Mouse (Mus musculus): Measurements from ENCODE around the gene Arrdc5. TPM values are rescaled to one million over a fixed set of nuclear protein-coding genes. Genes with fewer than 3 reads are reported as not detected.

Gene Arrdc5
- polyA plus RNA-seq, 1 experiment: not detected

GRCm38 (mm10) chr17:56338909-56339308 is 38.8 kb upstream of the Arrdc5 start:
- Histone ChIP-seq H3K27me3 (ENCODE audit: control insufficient read depth, insufficient read depth, low read length, poor library complexity, severe bottlenecking) (no peaks in the 10 kb centered on the region), H3K9me3 (replicated peaks; ENCODE audit: control insufficient read depth, insufficient read depth, low read length, poor library complexity, severe bottlenecking) (no peaks in the 10 kb centered on the region)

GRCm38 (mm10) chr17:56337791-56338190 is 37.7 kb upstream of the Arrdc5 start:
- Histone ChIP-seq H3K4me1 (ENCODE audit: control insufficient read depth, insufficient read depth, low read length) (no peaks in the 10 kb centered on the region), H3K36me3 (ENCODE audit: control insufficient read depth, insufficient read depth, low read length, poor library complexity, severe bottlenecking) (no peaks in the 10 kb centered on the region), H3K9me3 (replicated peaks; ENCODE audit: control insufficient read depth, insufficient read depth, low read length, poor library complexity, severe bottlenecking) (no peaks in the 10 kb centered on the region), H3K4me3 (ENCODE audit: low read depth, low read length) (no peak overlapping the region), H3K27ac (ENCODE audit: insufficient read depth, low read length) (no peak overlapping the region), H3K9ac (ENCODE audit: low read depth, poor library complexity, severe bottlenecking) (no peak overlapping the region), H3K27me3 (ENCODE audit: control insufficient read depth, insufficient read depth, low read length, poor library complexity, severe bottlenecking) (no peaks in the 10 kb centered on the region)
- TF ChIP-seq POLR2A (IDR thresholded peaks at IDR 0.05; ENCODE audit: insufficient read depth, low read length): no peak

More at GRCm38 (mm10) chr17:56338909-56339308, 38.8 kb upstream of the Arrdc5 start:
- no peak overlapping the region for H3K4me3 ChIP-seq (ENCODE audit: low read depth, low read length)
- H3K4me1 ChIP-seq (ENCODE audit: control insufficient read depth, insufficient read depth, low read length): no peaks in the 10 kb centered on the region
- no peaks in the 10 kb centered on the region for H3K36me3 ChIP-seq (ENCODE audit: control insufficient read depth, insufficient read depth, low read length, poor library complexity, severe bottlenecking)
- no peak overlapping the region for H3K9ac ChIP-seq (ENCODE audit: low read depth, poor library complexity, severe bottlenecking)
- TF ChIP-seq POLR2A (IDR thresholded peaks at IDR 0.05; ENCODE audit: insufficient read depth, low read length) (no peak), CTCF (IDR thresholded peaks at IDR 0.05; ENCODE audit: low read depth, low read length) (peak; percentile 53), EP300 (IDR thresholded peaks at IDR 0.05; ENCODE audit: insufficient read depth, low read depth, low read length) (no peak)
- H3K27ac ChIP-seq (ENCODE audit: insufficient read depth, low read length): no peak overlapping the region

GRCm38 (mm10) chr17:56337190-56337589 is 37.1 kb upstream of the Arrdc5 start:
- H3K9ac ChIP-seq (ENCODE audit: low read depth, poor library complexity, severe bottlenecking): no peak overlapping the region
- TF ChIP-seq EP300 (IDR thresholded peaks at IDR 0.05; ENCODE audit: insufficient read depth, low read depth, low read length) (no peak), CTCF (IDR thresholded peaks at IDR 0.05; ENCODE audit: low read depth, low read length) (peak; percentile 65)
- no peak overlapping the region for H3K4me3 ChIP-seq (ENCODE audit: low read depth, low read length)

DNA sequence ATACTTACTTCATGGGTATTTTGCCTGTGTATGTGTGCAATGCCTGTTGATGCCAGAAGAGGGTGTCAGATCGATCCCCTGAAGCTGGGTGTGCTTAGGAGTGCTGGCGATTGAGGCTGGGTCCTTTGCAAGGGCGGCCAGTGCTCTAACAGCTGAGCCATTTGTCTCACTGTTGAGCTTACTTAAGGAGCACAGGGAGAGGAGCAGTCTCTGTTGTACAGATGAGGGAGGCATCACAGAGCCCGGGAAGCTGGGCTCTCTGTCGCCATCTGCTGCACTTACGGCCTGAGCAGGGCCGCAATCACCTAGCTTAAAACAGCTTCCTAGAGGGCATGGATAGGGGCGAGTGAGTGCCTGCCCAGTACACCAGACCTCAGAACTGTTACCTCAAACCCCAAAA is 32.9 kb upstream of the Arrdc5 start:
- Histone ChIP-seq H3K27me3 (ENCODE audit: control insufficient read depth, insufficient read depth, low read length, poor library complexity, severe bottlenecking) (no peaks in the 10 kb centered on the region), H3K9ac (ENCODE audit: low read depth, poor library complexity, severe bottlenecking) (no peak overlapping the region), H3K4me3 (ENCODE audit: low read depth, low read length) (no peak overlapping the region), H3K9me3 (replicated peaks; ENCODE audit: control insufficient read depth, insufficient read depth, low read length, poor library complexity, severe bottlenecking) (no peaks in the 10 kb centered on the region), H3K36me3 (ENCODE audit: control insufficient read depth, insufficient read depth, low read length, poor library complexity, severe bottlenecking) (no peaks in the 10 kb centered on the region), H3K4me1 (ENCODE audit: control insufficient read depth, insufficient read depth, low read length) (no peaks in the 10 kb centered on the region), H3K27ac (ENCODE audit: insufficient read depth, low read length) (no peak overlapping the region)
- TF ChIP-seq EP300 (IDR thresholded peaks at IDR 0.05; ENCODE audit: insufficient read depth, low read depth, low read length) (no peak), CTCF (IDR thresholded peaks at IDR 0.05; ENCODE audit: low read depth, low read length) (peak; percentile 61), POLR2A (IDR thresholded peaks at IDR 0.05; ENCODE audit: insufficient read depth, low read length) (no peak)

More at GRCm38 (mm10) chr17:56337190-56337589, 37.1 kb upstream of the Arrdc5 start:
- Histone ChIP-seq H3K9me3 (replicated peaks; ENCODE audit: control insufficient read depth, insufficient read depth, low read length, poor library complexity, severe bottlenecking) (no peaks in the 10 kb centered on the region), H3K27me3 (ENCODE audit: control insufficient read depth, insufficient read depth, low read length, poor library complexity, severe bottlenecking) (no peaks in the 10 kb centered on the region), H3K36me3 (ENCODE audit: control insufficient read depth, insufficient read depth, low read length, poor library complexity, severe bottlenecking) (no peaks in the 10 kb centered on the region), H3K27ac (ENCODE audit: insufficient read depth, low read length) (no peak overlapping the region), H3K4me1 (ENCODE audit: control insufficient read depth, insufficient read depth, low read length) (no peaks in the 10 kb centered on the region)

- no peaks in the 10 kb centered on the region for H3K4me1 ChIP-seq (ENCODE audit: control insufficient read depth, insufficient read depth, low read length)
- H3K27ac ChIP-seq (ENCODE audit: insufficient read depth, low read length): no peak overlapping the region
- H3K9me3 ChIP-seq (replicated peaks; ENCODE audit: control insufficient read depth, insufficient read depth, low read length, poor library complexity, severe bottlenecking): no peaks in the 10 kb centered on the region
- H3K4me3 ChIP-seq (ENCODE audit: low read depth, low read length): no peak overlapping the region
- TF ChIP-seq EP300 (IDR thresholded peaks at IDR 0.05; ENCODE audit: insufficient read depth, low read depth, low read length) (no peak), CTCF (IDR thresholded peaks at IDR 0.05; ENCODE audit: low read depth, low read length) (no peak), POLR2A (IDR thresholded peaks at IDR 0.05; ENCODE audit: insufficient read depth, low read length) (no peak)
- H3K9ac ChIP-seq (ENCODE audit: low read depth, poor library complexity, severe bottlenecking): no peak overlapping the region
- H3K27me3 ChIP-seq (ENCODE audit: control insufficient read depth, insufficient read depth, low read length, poor library complexity, severe bottlenecking): no peaks in the 10 kb centered on the region
- no peaks in the 10 kb centered on the region for H3K36me3 ChIP-seq (ENCODE audit: control insufficient read depth, insufficient read depth, low read length, poor library complexity, severe bottlenecking)
Measured at GRCm38 (mm10) chr17:56331256-56331655, 31.2 kb upstream of the Arrdc5 start.

DNA sequence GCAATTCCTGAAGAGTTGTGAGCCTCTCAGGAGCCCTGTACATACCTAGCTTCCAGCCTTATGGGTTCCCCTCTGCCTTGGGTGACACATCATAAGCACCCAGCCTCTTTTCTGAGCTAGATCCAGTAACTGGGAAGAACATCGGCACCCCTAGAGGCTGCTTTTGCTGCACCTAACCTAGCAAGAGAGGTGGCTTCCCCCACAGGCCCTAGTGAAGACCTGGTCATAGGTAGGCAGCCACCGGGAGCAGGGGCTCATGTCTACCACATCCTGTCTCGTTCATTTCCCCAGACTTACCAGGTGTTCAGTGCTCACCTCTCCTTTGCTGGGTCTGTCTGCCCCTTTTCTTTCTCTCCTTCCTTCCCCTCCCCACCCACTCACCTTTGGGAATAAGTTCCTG is 30.3 kb upstream of the Arrdc5 start:
- H3K4me1 ChIP-seq (ENCODE audit: control insufficient read depth, insufficient read depth, low read length): no peaks in the 10 kb centered on the region
- no peak for TF ChIP-seq POLR2A (IDR thresholded peaks at IDR 0.05; ENCODE audit: insufficient read depth, low read length)
- no peak for TF ChIP-seq CTCF (IDR thresholded peaks at IDR 0.05; ENCODE audit: low read depth, low read length)
- no peak for TF ChIP-seq EP300 (IDR thresholded peaks at IDR 0.05; ENCODE audit: insufficient read depth, low read depth, low read length)
- no peaks in the 10 kb centered on the region for H3K27me3 ChIP-seq (ENCODE audit: control insufficient read depth, insufficient read depth, low read length, poor library complexity, severe bottlenecking)
- H3K9ac ChIP-seq (ENCODE audit: low read depth, poor library complexity, severe bottlenecking): no peak overlapping the region
- H3K4me3 ChIP-seq (ENCODE audit: low read depth, low read length): no peak overlapping the region
- H3K9me3 ChIP-seq (replicated peaks; ENCODE audit: control insufficient read depth, insufficient read depth, low read length, poor library complexity, severe bottlenecking): no peaks in the 10 kb centered on the region
- no peaks in the 10 kb centered on the region for H3K36me3 ChIP-seq (ENCODE audit: control insufficient read depth, insufficient read depth, low read length, poor library complexity, severe bottlenecking)
- H3K27ac ChIP-seq (ENCODE audit: insufficient read depth, low read length): no peak overlapping the region

All from ES-Bruce4 (cell line).